Mouse (Mus musculus) heart, embryonic 15.5 days (tissue): ENCODE measurements at regions not wholly inside any gene's neighbourhood (a gene's known extent, or its start where the extent isn't known, plus 50 kb on each side); places are given as distances from the start of the nearest gene placed in this dataset.

ENCODE experiments used
- ATAC-seq: fragments of 200-750 bp; cut with Nextera tagmentation; replicated peaks from 2 replicates; pipeline ENCODE4 v1.8.0; 2017; ENCODE audit warnings: low read depth, moderate TSS enrichment; ENCODE audit not compliant: insufficient number of reproducible peaks, insufficient read depth, low FRiP score
- H3K27ac ChIP-seq: fragments of 300-500 bp; sonication (generic); 2 replicates; pipeline ENCODE4 v1.5.1; 2015; ENCODE audit warnings: mild to moderate bottlenecking, inconsistent platforms
- H3K27me3 ChIP-seq: fragments of 300-500 bp; sonication (generic); 2 replicates; pipeline ENCODE4 v1.6.1; 2015; ENCODE audit warnings: inconsistent platforms
- H3K36me3 ChIP-seq: fragments of 300-500 bp; sonication (generic); 2 replicates; pipeline ENCODE4 v1.6.1; 2015; ENCODE audit warnings: mild to moderate bottlenecking, inconsistent platforms
- H3K4me1 ChIP-seq: fragments of 300-500 bp; sonication (generic); replicated peaks from 2 replicates; pipeline ENCODE4 v1.6.1; 2015; ENCODE audit warnings: inconsistent platforms
- H3K4me2 ChIP-seq: fragments of 300-500 bp; sonication (generic); 2 replicates; pipeline ENCODE4 v1.6.1; 2015; ENCODE audit warnings: inconsistent platforms, mild to moderate bottlenecking, moderate library complexity
- H3K4me3 ChIP-seq: fragments of 300-500 bp; sonication (generic); 2 replicates; pipeline ENCODE4 v1.5.1; 2015; ENCODE audit warnings: mild to moderate bottlenecking, inconsistent platforms
- H3K9ac ChIP-seq: fragments of 300-500 bp; sonication (generic); 2 replicates; pipeline ENCODE4 v1.6.1; 2015; ENCODE audit warnings: mild to moderate bottlenecking, inconsistent platforms
- H3K9me3 ChIP-seq: fragments of 300-500 bp; sonication (generic); replicated peaks from 2 replicates; pipeline ENCODE4 v1.6.1; 2016; ENCODE audit warnings: inconsistent platforms
- WGBS: fragments of 180-500 bp; shearing (Covaris S2); methylation state at CpG from one replicate; pipeline ENCODE4 v1.1.7; 2015; ENCODE audit warnings: mixed read lengths; 5-methylcytosine and 5-hydroxymethylcytosine counted together

- no peak for ATAC-seq
- no peak overlapping the region for H3K9ac ChIP-seq
- no peak overlapping the region for H3K27ac ChIP-seq
- no peaks in the 10 kb centered on the region for H3K36me3 ChIP-seq
- no peak overlapping the region for H3K4me3 ChIP-seq
- no peak overlapping the region for H3K4me2 ChIP-seq
- no peaks in the 10 kb centered on the region for H3K9me3 ChIP-seq
- H3K4me1 ChIP-seq: no peaks in the 10 kb centered on the region; the same call in 1 of the 2 replicates
- 61% methylated on average over 8 of the region's 8 CpGs for WGBS
- H3K27me3 ChIP-seq: no peaks in the 10 kb centered on the region
Observed at GRCm38 (mm10) chr10:91685164-91686027, 504.3 kb upstream of the Tmpo start.

- no peaks in the 10 kb centered on the region for H3K36me3 ChIP-seq
- no peak overlapping the region for H3K4me3 ChIP-seq
- H3K4me1 ChIP-seq: no peaks in the 10 kb centered on the region
- H3K9me3 ChIP-seq: no peaks in the 10 kb centered on the region
- H3K4me2 ChIP-seq: no peak overlapping the region
- no peak overlapping the region for H3K9ac ChIP-seq
- no peak for ATAC-seq
- no peaks in the 10 kb centered on the region for H3K27me3 ChIP-seq
- H3K27ac ChIP-seq: no peak overlapping the region
Observed at GRCm38 (mm10) chr10:91679641-91680040, 498.5 kb upstream of the Tmpo start.

GRCm38 (mm10) chr10:91637911-91638310, 456.8 kb upstream of the Tmpo start:
- Histone ChIP-seq H3K4me3 (no peak overlapping the region), H3K9ac (no peak overlapping the region), H3K4me2 (no peak overlapping the region)

GRCm38 (mm10) chr10:91628672-91629071, 447.6 kb upstream of the Tmpo start:
- H3K27me3 ChIP-seq: no peaks in the 10 kb centered on the region
- H3K4me1 ChIP-seq: no peaks in the 10 kb centered on the region
- no peak overlapping the region for H3K9ac ChIP-seq
- no peaks in the 10 kb centered on the region for H3K9me3 ChIP-seq
- H3K4me3 ChIP-seq: no peak overlapping the region
- 76% methylated on average over 6 of the region's 6 CpGs for WGBS
- no peak for ATAC-seq
- H3K4me2 ChIP-seq: no peak overlapping the region
- H3K27ac ChIP-seq: no peak overlapping the region
- no peaks in the 10 kb centered on the region for H3K36me3 ChIP-seq

More at GRCm38 (mm10) chr10:91637911-91638310, 456.8 kb upstream of the Tmpo start:
- no peaks in the 10 kb centered on the region for H3K4me1 ChIP-seq
- H3K27me3 ChIP-seq: no peaks in the 10 kb centered on the region
- H3K36me3 ChIP-seq: no peaks in the 10 kb centered on the region
- no peak overlapping the region for H3K27ac ChIP-seq
- no peak for ATAC-seq
- no peaks in the 10 kb centered on the region for H3K9me3 ChIP-seq

GRCm38 (mm10) chr10:91622281-91622680, 441.2 kb upstream of the Tmpo start:
- 71% methylated on average over 2 of the region's 2 CpGs for WGBS
- H3K36me3 ChIP-seq: no peaks in the 10 kb centered on the region
- H3K27me3 ChIP-seq: no peaks in the 10 kb centered on the region
- no peak overlapping the region for H3K4me3 ChIP-seq
- no peak for ATAC-seq
- no peak overlapping the region for H3K27ac ChIP-seq
- H3K4me1 ChIP-seq: no peaks in the 10 kb centered on the region
- H3K4me2 ChIP-seq: no peak overlapping the region
- H3K9me3 ChIP-seq: no peaks in the 10 kb centered on the region
- no peak overlapping the region for H3K9ac ChIP-seq

GRCm38 (mm10) chr10:91613794-91614479, 432.8 kb upstream of the Tmpo start:
- Histone ChIP-seq H3K4me3 (no peak overlapping the region), H3K9ac (no peak overlapping the region), H3K27me3 (no peaks in the 10 kb centered on the region), H3K36me3 (no peaks in the 10 kb centered on the region), H3K4me1 (no peaks in the 10 kb centered on the region), H3K27ac (no peak overlapping the region), H3K4me2 (no peak overlapping the region), H3K9me3 (no peaks in the 10 kb centered on the region)
- 66% methylated on average over 8 of the region's 8 CpGs for WGBS
- no peak for ATAC-seq

GRCm38 (mm10) chr10:91612052-91612451, 430.9 kb upstream of the Tmpo start:
- Histone ChIP-seq H3K9ac (no peak overlapping the region), H3K27ac (no peak overlapping the region), H3K4me1 (no peaks in the 10 kb centered on the region), H3K27me3 (no peaks in the 10 kb centered on the region), H3K36me3 (no peaks in the 10 kb centered on the region), H3K4me2 (no peak overlapping the region), H3K9me3 (no peaks in the 10 kb centered on the region), H3K4me3 (no peak overlapping the region)
- 89% methylated on average over 4 of the region's 4 CpGs for WGBS
- no peak for ATAC-seq

- 85% methylated on average over 3 of the region's 3 CpGs for whole genome bisulfite sequencing
- Histone ChIP-seq H3K9me3 (no peaks in the 10 kb centered on the region), H3K4me1 (no peaks in the 10 kb centered on the region), H3K4me2 (no peak overlapping the region), H3K36me3 (no peaks in the 10 kb centered on the region), H3K4me3 (no peak overlapping the region), H3K9ac (no peak overlapping the region), H3K27me3 (no peaks in the 10 kb centered on the region), H3K27ac (no peak overlapping the region)
- ATAC-seq: no peak
Observed at GRCm38 (mm10) chr10:91594891-91595290, 413.8 kb upstream of the Tmpo start.

GRCm38 (mm10) chr10:91593378-91593777, 412.3 kb upstream of the Tmpo start:
- no peaks in the 10 kb centered on the region for H3K9me3 ChIP-seq
- H3K36me3 ChIP-seq: no peaks in the 10 kb centered on the region
- no peak overlapping the region for H3K9ac ChIP-seq
- ATAC-seq: no peak
- 70% methylated on average over 2 of the region's 2 CpGs for WGBS
- H3K27ac ChIP-seq: no peak overlapping the region
- no peak overlapping the region for H3K4me2 ChIP-seq
- no peak overlapping the region for H3K4me3 ChIP-seq
- H3K4me1 ChIP-seq: no peaks in the 10 kb centered on the region
- no peaks in the 10 kb centered on the region for H3K27me3 ChIP-seq

GRCm38 (mm10) chr10:91591845-91592244, 410.7 kb upstream of the Tmpo start:
- H3K27ac ChIP-seq: no peak overlapping the region
- no peaks in the 10 kb centered on the region for H3K4me1 ChIP-seq
- 72% methylated on average over 10 of the region's 10 CpGs for WGBS
- no peaks in the 10 kb centered on the region for H3K27me3 ChIP-seq
- no peak overlapping the region for H3K4me2 ChIP-seq
- no peaks in the 10 kb centered on the region for H3K36me3 ChIP-seq
- H3K9ac ChIP-seq: no peak overlapping the region
- no peak for ATAC-seq
- no peaks in the 10 kb centered on the region for H3K9me3 ChIP-seq
- no peak overlapping the region for H3K4me3 ChIP-seq

- H3K27ac ChIP-seq: no peak overlapping the region
- no peak for ATAC-seq
- no peaks in the 10 kb centered on the region for H3K9me3 ChIP-seq
- no peaks in the 10 kb centered on the region for H3K27me3 ChIP-seq
- H3K4me2 ChIP-seq: no peak overlapping the region
- WGBS: 61% methylated on average over 3 of the region's 3 CpGs
- H3K4me1 ChIP-seq: no peaks in the 10 kb centered on the region
- no peak overlapping the region for H3K9ac ChIP-seq
- no peaks in the 10 kb centered on the region for H3K36me3 ChIP-seq
- no peak overlapping the region for H3K4me3 ChIP-seq
Observed at GRCm38 (mm10) chr10:91591398-91591811, 410.3 kb upstream of the Tmpo start.

GRCm38 (mm10) chr10:91583204-91583603, 402.1 kb upstream of the Tmpo start:
- H3K27ac ChIP-seq: no peak overlapping the region
- H3K4me1 ChIP-seq: no peaks in the 10 kb centered on the region; the same call in 1 of the 2 replicates
- H3K9ac ChIP-seq: no peak overlapping the region
- H3K4me2 ChIP-seq: no peak overlapping the region
- H3K36me3 ChIP-seq: no peaks in the 10 kb centered on the region
- no peak overlapping the region for H3K4me3 ChIP-seq
- H3K27me3 ChIP-seq: no peaks in the 10 kb centered on the region
- ATAC-seq: no peak
- 76% methylated on average over 3 of the region's 3 CpGs for WGBS
- H3K9me3 ChIP-seq: no peaks in the 10 kb centered on the region
